Mouse (Mus musculus): ENCODE results near the gene Tprn. TPM values are rescaled to one million over a fixed set of nuclear protein-coding genes. Genes with fewer than 3 reads are reported as not detected.

Gene Tprn
- total RNA-seq, 1 experiment: 21.6 TPM

DNA sequence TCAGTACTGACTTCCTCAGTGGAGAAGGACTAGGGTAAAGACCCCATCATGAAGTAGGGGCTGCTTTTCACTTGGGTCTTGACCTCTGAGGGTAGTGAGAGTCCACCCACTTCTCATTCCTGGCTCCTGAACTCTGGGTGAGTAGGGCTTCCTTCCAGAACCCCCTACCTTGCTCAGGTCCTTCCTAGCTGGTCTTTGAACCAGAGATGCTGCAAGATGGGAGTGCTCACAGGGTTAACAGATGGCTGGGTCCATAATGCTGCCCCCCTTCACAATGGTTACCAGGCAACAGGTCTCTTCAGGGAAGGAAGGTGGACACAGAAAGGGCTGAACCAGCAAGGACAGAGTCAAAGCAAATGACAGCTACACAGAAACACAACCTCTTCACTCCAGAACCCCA, 44.0 kb upstream of the Tprn start, which contains the start of gene Fam166a:
Gene Fam166a (plus strand): TSS at position 301 of the 400 bp plus-strand sequence.
- no peaks in the 10 kb centered on the region for H3K9me3 ChIP-seq (ENCODE audit: control insufficient read depth, insufficient read depth, low read depth, low read length)
- H3K36me3 ChIP-seq (ENCODE audit: control insufficient read depth, insufficient read depth, low read length, poor library complexity, severe bottlenecking): peaks cover 19% of the 10 kb centered on the region
- DNase-seq (ENCODE audit: low read depth, low spot score): no peak
- H3K4me3 ChIP-seq (ENCODE audit: insufficient read depth in 1 of 2, low read depth in 1 of 2, low read length in 2 of 2, poor library complexity in 1 of 2, severe bottlenecking in 1 of 2): no peak within 1 kb of the TSS
- H3K9ac ChIP-seq (ENCODE audit: insufficient read depth, low read depth, low read length, poor library complexity, severe bottlenecking): no peak within 1 kb of the TSS
- in situ Hi-C loops (cut with MboI; ENCODE audit: low sequenced_read_pairs in 2 of 2, unreplicated experiment in 2 of 2): no loop called here
- H3K4me1 ChIP-seq (ENCODE audit: control insufficient read depth in 2 of 2, insufficient read depth in 2 of 2, low read length in 2 of 2, poor library complexity in 1 of 2): peaks cover 3 to 18% of the 10 kb centered on the region in 2 experiments; a peak in 2 of 4 replicates
- H3K27ac ChIP-seq (ENCODE audit: insufficient read depth, low read depth, low read length, poor library complexity, severe bottlenecking): no peak within 1 kb of the TSS
- TF ChIP-seq MAFK (IDR thresholded peaks at IDR 0.05; ENCODE audit: insufficient read depth, low read depth, low read length) (no peak), ZNF384 (IDR thresholded peaks at IDR 0.05; ENCODE audit: low read depth, low read length) (no peak), CHD2 (IDR thresholded peaks at IDR 0.05; ENCODE audit: low read depth, low read length) (no peak), ZC3H11A (IDR thresholded peaks at IDR 0.05; ENCODE audit: borderline replicate concordance, low read depth, low read length) (no peak), HCFC1 (IDR thresholded peaks at IDR 0.05; ENCODE audit: borderline replicate concordance, insufficient read depth, low read length) (no peak)

DNA sequence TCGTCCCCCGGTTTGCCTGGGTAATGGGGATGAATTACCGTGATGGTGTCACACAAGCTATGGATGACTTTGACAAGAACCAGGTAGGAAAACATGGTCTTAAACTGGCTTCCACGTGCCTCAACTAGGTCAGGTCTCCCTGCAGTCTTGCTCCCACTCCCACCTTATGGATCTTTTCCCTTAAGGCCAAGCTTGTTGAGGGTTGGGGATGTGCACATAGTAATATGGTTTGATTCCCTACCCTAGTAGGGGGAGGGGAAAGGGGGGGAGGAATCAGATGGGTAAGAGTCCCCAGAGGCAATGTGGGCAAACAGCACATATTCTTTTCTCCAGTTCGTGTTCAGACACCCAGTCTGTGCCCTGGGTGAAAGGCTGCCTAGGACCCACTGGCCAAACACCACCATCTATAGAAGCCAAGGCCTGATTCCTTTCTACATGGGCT, 41.1 kb upstream of the Tprn start:
- Histone ChIP-seq H3K4me3 (ENCODE audit: insufficient read depth in 1 of 2, low read depth in 1 of 2, low read length in 2 of 2, poor library complexity in 1 of 2, severe bottlenecking in 1 of 2) (no peak overlapping the region), H3K9me3 (ENCODE audit: control insufficient read depth, insufficient read depth, low read depth, low read length) (no peaks in the 10 kb centered on the region), H3K36me3 (ENCODE audit: control insufficient read depth, insufficient read depth, low read length, poor library complexity, severe bottlenecking) (peaks cover 25% of the 10 kb centered on the region), H3K4me1 (ENCODE audit: control insufficient read depth in 2 of 2, insufficient read depth in 2 of 2, low read length in 2 of 2, poor library complexity in 1 of 2) (peaks cover 3 to 11% of the 10 kb centered on the region in 2 experiments; a peak in 1 of 4 replicates), H3K9ac (ENCODE audit: insufficient read depth, low read depth, low read length, poor library complexity, severe bottlenecking) (no peak overlapping the region), H3K27ac (ENCODE audit: insufficient read depth, low read depth, low read length, poor library complexity, severe bottlenecking) (no peak overlapping the region)
- TF ChIP-seq CHD2 (IDR thresholded peaks at IDR 0.05; ENCODE audit: low read depth, low read length) (0 out of 2 replicates have a peak, but pooled peaks have one; percentile 19), ZNF384 (IDR thresholded peaks at IDR 0.05; ENCODE audit: low read depth, low read length) (no peak)
- DNase-seq (ENCODE audit: low read depth, low spot score): no peak
- in situ Hi-C loops (cut with MboI; ENCODE audit: low sequenced_read_pairs in 2 of 2, unreplicated experiment in 2 of 2): no loop called here

GRCm38 (mm10) chr2:25223681-25224491, 38.5 kb upstream of the Tprn start:
- peak; percentile 65 for DNase-seq (ENCODE audit: low read depth, low spot score)
- Histone ChIP-seq H3K4me3 (ENCODE audit: insufficient read depth in 1 of 2, low read depth in 1 of 2, low read length in 2 of 2, poor library complexity in 1 of 2, severe bottlenecking in 1 of 2) (peak overlapping the region; percentile 87 to 98), H3K9me3 (ENCODE audit: control insufficient read depth, insufficient read depth, low read depth, low read length) (no peaks in the 10 kb centered on the region), H3K36me3 (ENCODE audit: control insufficient read depth, insufficient read depth, low read length, poor library complexity, severe bottlenecking) (peaks cover 25% of the 10 kb centered on the region), H3K4me1 (ENCODE audit: control insufficient read depth in 2 of 2, insufficient read depth in 2 of 2, low read length in 2 of 2, poor library complexity in 1 of 2) (peaks cover 6 to 19% of the 10 kb centered on the region in 2 experiments; a peak in 3 of 4 replicates), H3K27ac (ENCODE audit: insufficient read depth, low read depth, low read length, poor library complexity, severe bottlenecking) (peak overlapping the region; percentile 98), H3K9ac (ENCODE audit: insufficient read depth, low read depth, low read length, poor library complexity, severe bottlenecking) (peak overlapping the region; percentile 99)
- in situ Hi-C loops (cut with MboI; ENCODE audit: low sequenced_read_pairs in 2 of 2, unreplicated experiment in 2 of 2): no loop called here
- TF ChIP-seq ZNF384 (IDR thresholded peaks at IDR 0.05; ENCODE audit: low read depth, low read length): no peak
- no peak for TF ChIP-seq ZC3H11A (IDR thresholded peaks at IDR 0.05; ENCODE audit: borderline replicate concordance, low read depth, low read length)
- TF ChIP-seq MAFK (IDR thresholded peaks at IDR 0.05; ENCODE audit: insufficient read depth, low read depth, low read length): peak; percentile 82; the same call in 1 of the 2 replicates
- TF ChIP-seq HCFC1 (IDR thresholded peaks at IDR 0.05; ENCODE audit: borderline replicate concordance, insufficient read depth, low read length): no peak; the same call in 1 of the 2 replicates
- TF ChIP-seq CHD2 (IDR thresholded peaks at IDR 0.05; ENCODE audit: low read depth, low read length): no peak

DNA sequence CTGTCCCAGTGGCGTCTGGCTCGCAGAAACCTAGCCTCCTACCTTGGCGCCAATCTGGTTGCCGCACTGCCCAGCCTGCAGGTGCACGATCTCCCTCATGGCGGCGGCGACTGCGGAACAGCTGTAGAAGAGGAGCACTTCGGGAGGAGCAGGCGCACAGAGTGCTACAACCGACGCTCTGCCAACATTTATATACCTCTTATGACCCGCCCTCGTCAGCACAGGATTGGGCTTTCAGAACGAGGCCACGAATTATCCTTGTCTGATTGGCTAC, 38.0 kb upstream of the Tprn start, which contains the start of gene Tubb4b:
Gene Tubb4b (minus strand): TSS at position 211 of the 274 bp plus-strand sequence.
- DNase-seq (ENCODE audit: low read depth, low spot score): no peak
- Histone ChIP-seq H3K9ac (ENCODE audit: insufficient read depth, low read depth, low read length, poor library complexity, severe bottlenecking) (peak within 1 kb of the TSS; percentile 99), H3K4me3 (ENCODE audit: insufficient read depth in 1 of 2, low read depth in 1 of 2, low read length in 2 of 2, poor library complexity in 1 of 2, severe bottlenecking in 1 of 2) (peak within 1 kb of the TSS; percentile 88 to 98), H3K36me3 (ENCODE audit: control insufficient read depth, insufficient read depth, low read length, poor library complexity, severe bottlenecking) (peaks cover 25% of the 10 kb centered on the region), H3K9me3 (ENCODE audit: control insufficient read depth, insufficient read depth, low read depth, low read length) (no peaks in the 10 kb centered on the region), H3K27ac (ENCODE audit: insufficient read depth, low read depth, low read length, poor library complexity, severe bottlenecking) (peak within 1 kb of the TSS; percentile 98), H3K4me1 (ENCODE audit: control insufficient read depth in 2 of 2, insufficient read depth in 2 of 2, low read length in 2 of 2, poor library complexity in 1 of 2) (peaks cover 6 to 21% of the 10 kb centered on the region in 2 experiments; a peak in 3 of 4 replicates)
- TF ChIP-seq HCFC1 (IDR thresholded peaks at IDR 0.05; ENCODE audit: borderline replicate concordance, insufficient read depth, low read length): 0 out of 2 replicates have a peak, but pooled peaks have one; percentile 29
- TF ChIP-seq MAFK (IDR thresholded peaks at IDR 0.05; ENCODE audit: insufficient read depth, low read depth, low read length): no peak
- no peak; the same call in 1 of the 2 replicates for TF ChIP-seq CHD2 (IDR thresholded peaks at IDR 0.05; ENCODE audit: low read depth, low read length)
- TF ChIP-seq ZC3H11A (IDR thresholded peaks at IDR 0.05; ENCODE audit: borderline replicate concordance, low read depth, low read length): no peak
- in situ Hi-C loops (cut with MboI; ENCODE audit: low sequenced_read_pairs in 2 of 2, unreplicated experiment in 2 of 2): no loop called here

Measured in ES-E14 (cell line).